Mouse (Mus musculus): ENCODE data around the gene Ssbp2. TPM values are rescaled to one million over a fixed set of nuclear protein-coding genes. Genes with fewer than 3 reads are reported as not detected.

Ssbp2 gene
- polyA plus RNA-seq, 1 experiment from 2014 or later: 123 TPM

- Histone ChIP-seq H3K27me3 (no peaks in the 10 kb centered on the region), H3K9ac (no peak overlapping the region), H3K4me2 (no peak overlapping the region), H3K36me3 (no peaks in the 10 kb centered on the region), H3K4me3 (replicated peaks) (no peak overlapping the region), H3K4me1 (no peaks in the 10 kb centered on the region), H3K9me3 (replicated peaks) (no peaks in the 10 kb centered on the region), H3K27ac (no peak overlapping the region)
- no peak for ATAC-seq (replicated peaks; ENCODE audit: low FRiP score)
- WGBS: 54% methylated on average over 4 of the region's 4 CpGs
Measured at GRCm38 (mm10) chr13:91749981-91750380, 289.9 kb downstream of the Ssbp2 start.

Small RNA genes within 50 kb of the gene (microRNA-seq; reads per million reads assigned to microRNA genes)
- not detected for gene Gm27656

Other genes starting within 250 kb of the Ssbp2 start
- gene Atg10, start 236.3 kb upstream of the Ssbp2 start, polyA plus RNA-seq (2015; fragmentation: Nextera tagmentation; extraction: Ambion mirVana): 12.6 and 13.4 TPM in 2 replicates